Mouse (Mus musculus) fat pad, adult 2 months (tissue): Measurements from ENCODE around the gene Mast4.

ENCODE experiments used
- DNase-seq: peaks from one replicate; pipeline ENCODE4 v3.0.0-alpha.2; 2011; ENCODE audit warnings: low read depth, low spot score; ENCODE audit errors: extremely low read depth

Mast4 gene

DNA sequence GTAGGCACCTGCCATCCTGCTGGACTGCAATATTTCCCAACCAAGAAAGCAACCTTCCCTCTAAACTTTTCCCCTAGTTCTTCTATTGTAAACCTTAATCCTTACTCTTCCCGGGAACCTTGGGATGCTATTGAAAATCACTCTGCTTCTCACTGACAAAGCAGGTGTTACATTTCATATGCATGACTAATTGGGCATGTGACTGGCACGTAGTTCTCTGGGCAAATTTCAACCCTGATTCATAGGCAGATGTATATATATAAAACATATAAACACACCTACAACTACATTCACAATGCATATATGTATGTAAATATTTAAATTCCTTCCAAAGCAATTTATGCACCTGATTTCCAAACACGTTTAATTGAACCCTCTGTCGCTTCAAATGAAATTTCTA is 90.2 kb downstream of the Mast4 start:
- DNase-seq = no peak

GRCm38 (mm10) chr13:103241092-103241491 is 93.2 kb downstream of the Mast4 start:
- DNase-seq = no peak

GRCm38 (mm10) chr13:103239654-103240053 is 94.6 kb downstream of the Mast4 start:
- DNase-seq = no peak

- no peak for DNase-seq
These were observed 96.1 kb downstream of the Mast4 start for GRCm38 (mm10) chr13:103238034-103238705.

- DNase-seq = no peak
These were observed 102.1 kb downstream of the Mast4 start for GRCm38 (mm10) chr13:103232171-103232570.

DNA sequence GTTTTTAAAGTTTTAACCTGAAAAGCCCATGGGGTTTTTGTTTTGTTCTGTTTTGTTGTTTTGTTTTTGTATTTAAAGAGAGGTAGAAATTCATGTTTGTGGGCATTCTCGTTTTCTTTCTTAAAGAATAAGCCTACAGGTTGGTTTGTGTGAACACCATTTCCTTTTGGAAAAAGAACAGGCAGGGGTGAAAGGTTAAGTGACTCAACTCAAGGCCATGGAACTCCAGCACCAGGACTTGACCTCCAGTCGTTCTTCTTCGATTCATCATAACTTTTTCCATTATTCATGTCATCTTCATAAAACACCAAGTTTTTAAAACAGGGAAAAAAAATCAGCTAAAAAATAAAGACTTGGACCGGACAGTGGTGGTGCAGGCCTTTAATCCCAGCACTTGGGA is 105.2 kb downstream of the Mast4 start:
- DNase-seq = no peak

DNA sequence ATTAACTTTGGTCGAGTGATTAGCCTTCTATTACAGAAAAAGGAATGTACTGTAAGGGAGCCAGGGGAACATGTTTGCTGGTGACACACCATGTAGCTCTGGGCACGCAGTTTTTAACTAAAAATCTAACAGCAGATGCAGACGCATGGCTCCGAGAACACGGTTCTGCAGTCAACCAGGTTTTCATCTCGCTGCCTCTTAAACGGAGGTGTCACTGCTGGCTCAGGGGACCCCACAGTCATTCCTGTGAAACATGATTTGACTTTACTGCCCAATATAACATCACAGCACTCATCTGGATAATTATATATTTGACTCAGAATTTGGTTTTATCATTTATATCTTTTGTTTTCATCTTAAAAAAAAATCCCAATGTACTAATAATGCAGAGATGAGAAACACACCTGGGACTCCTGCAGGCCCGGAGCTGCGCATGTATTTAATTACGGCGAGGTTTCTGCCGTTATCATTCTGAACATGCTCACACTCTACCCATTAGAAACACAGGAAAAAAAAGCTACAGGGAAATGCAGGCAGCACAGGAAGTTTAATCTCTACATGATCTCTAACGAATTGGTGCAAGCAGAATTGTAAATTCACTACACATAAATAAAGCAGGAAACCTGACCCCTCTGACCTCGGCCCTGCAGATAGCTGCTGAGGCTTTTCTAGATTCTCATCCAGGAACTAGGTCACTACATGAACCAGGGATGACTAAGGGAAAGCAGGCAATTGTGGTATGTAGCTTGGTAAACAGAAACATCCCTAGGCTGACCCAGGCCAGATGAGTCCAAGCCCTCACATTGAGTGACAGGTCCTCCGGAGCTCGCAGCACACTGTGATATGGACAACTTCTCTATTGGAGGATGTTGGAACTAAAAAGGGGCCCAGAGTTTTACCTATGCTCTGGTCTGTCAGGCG is 108.1 kb downstream of the Mast4 start:
- no peak for DNase-seq

GRCm38 (mm10) chr13:103225217-103225894 is 108.9 kb downstream of the Mast4 start:
- no peak for DNase-seq

DNA sequence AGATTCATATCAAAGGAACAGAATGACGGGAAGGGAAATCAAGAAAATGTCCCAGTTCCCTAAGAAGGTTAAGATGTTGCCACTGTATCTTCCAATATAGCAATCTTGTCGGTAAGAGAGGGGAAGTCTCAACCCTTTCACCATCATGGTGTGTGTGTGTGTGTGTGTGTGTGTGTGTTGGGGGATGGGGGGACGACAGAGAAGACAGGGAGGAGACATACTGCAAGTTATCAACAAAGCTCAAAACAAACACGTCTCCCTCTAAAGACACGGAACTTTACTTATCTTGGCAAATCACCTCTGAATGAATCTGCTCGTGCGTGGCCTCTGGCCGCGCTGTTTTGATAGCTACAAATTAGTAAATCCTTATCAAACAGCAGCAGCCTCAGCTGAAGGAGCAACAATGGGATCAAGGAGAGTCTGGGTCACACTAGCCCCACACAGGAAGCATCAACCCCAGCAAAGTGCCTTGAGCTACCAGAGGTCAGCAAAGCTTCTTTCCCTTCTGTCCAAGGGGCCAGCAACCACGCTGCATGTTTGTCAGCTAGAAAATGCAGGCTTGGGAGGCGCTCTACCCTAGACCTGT is 113.7 kb downstream of the Mast4 start:
- no peak for DNase-seq

DNA sequence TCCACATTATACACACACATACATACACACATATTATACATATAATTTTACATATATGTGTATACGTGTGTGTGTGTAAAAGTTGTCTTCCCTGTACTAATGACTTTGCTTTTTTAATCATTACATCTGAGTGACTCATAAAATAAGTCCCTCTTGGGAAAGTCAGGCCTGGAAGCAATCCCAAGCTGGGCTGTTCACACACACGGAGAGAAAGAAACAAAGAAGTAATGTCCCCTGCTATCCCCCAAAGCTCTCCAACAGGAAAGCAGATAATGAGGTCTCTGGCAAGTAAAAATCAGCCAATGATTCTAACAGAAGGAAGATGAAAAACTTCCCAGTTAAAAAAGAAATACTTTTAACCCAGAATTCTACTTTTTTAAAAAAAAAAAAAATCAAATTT is 114.3 kb downstream of the Mast4 start:
- DNase-seq = no peak

DNA sequence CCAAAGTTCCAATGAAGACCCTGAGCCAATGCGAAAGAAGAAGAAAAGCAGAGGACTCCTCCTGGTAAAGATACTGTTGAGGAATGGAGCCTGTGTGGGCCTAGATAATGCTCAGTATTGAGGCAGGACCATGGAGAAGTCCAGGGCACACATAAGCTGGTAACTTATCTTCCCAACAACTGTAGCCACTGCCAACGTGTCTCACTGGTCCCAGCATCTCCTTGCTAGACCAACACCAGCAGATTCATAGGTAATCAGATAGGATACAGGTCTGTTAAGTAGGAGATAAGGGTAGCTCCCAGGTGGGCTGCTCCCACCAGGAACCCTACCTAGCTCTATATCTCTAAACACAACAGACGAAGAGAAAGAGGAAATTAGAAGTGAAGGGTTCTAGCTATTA is 116.8 kb downstream of the Mast4 start:
- no peak for DNase-seq

GRCm38 (mm10) chr13:103214506-103214905 is 119.8 kb downstream of the Mast4 start:
- DNase-seq = no peak

DNA sequence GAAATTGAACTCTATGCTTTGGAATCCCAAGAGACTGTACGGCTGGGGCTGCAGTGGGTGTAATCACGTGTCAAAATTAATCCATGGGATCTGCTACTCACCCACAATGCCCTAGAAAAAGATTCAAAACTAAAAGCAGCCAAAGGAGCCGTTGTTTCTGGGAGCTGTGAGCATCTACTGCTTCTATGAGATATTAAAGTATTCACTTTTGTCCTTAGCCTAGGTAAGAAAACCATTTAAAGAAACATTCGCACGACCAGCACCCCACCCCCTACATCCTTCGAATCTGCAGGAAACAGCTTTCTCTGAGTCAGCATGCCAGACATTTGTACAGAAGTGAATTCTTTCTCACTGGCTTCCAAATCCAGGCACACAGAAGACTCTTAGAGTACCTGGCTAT is 122.3 kb downstream of the Mast4 start:
- no peak for DNase-seq

DNA sequence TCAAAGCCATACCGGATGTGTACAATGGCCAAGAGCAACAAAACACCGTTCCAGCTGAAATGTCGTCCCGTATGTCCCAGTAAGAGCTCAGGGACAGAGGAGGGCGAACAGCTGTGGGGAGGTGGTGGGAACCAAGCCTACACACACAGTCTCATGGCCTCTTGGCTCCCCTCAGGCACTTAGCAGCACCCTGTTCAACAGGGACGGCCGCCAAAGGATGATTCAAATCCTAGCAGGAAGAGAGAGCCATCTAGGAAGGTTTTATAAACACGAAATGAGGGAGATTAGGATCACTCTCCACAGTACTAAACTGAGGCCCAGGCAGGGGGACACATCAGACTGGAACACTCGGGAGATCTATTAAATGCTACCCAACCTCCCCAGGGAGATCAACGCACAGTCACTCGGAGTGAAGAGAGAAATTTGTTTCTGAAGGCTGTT is 122.8 kb downstream of the Mast4 start:
- DNase-seq = peak; percentile 78

- no peak for DNase-seq
These were observed 123.6 kb downstream of the Mast4 start for GRCm38 (mm10) chr13:103210746-103211145.

- DNase-seq = no peak
These were observed 127.1 kb downstream of the Mast4 start for GRCm38 (mm10) chr13:103207199-103207598.

GRCm38 (mm10) chr13:103206644-103207043 is 127.7 kb downstream of the Mast4 start:
- DNase-seq = no peak

DNA sequence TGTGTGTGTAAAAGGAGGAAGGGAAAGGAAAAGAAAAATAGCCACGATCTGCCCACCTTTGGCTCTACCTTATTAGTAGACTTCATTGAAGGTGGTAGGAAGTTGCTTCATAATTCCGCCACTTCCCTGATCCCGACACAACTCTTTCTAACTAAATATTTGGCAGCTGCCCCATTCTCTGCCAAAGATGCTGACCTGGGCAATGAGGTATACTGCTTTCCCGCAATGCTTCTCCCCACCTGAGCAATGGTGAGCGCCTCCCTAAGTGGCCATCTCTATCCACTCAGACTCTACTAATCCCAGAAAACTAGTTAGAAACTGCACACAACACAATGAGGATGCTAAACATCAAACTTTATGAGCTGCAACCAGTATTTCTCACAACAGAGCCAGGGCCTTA is 129.1 kb downstream of the Mast4 start:
- no peak for DNase-seq

GRCm38 (mm10) chr13:103203376-103203895 is 130.9 kb downstream of the Mast4 start:
- no peak for DNase-seq

DNA sequence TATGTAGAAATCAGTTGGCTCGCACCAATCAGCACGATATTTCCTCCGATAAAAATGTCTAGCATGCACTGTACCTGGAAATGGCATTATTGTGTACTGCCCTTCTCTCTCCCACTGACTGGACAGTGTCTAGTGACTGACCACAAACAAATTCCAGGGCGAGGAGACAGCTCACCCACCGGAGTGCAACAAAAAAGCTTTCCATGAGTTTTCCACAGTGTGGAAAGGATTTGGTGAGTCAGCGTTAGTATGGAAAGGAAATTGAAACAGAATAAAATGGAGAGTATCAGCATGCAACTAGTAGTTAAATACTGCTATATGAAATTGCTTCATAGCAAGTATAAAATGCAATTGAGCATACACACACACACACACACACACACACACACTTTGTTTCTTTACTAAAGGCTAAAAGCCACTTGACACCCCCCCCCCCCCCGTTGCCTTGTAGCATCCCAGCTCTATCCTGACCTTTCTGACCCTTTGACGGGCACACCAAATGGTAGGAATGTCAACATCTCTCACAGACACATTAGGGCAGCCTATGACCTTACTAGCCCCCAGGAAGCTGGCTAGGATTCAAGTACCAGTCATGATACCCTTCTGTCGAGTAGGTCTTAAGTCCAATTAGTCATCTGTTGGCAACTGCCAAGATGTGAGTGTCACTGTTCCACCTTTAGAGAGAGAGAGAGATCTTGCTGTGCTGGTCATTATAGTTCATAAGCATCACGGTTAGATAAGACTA is 133.1 kb downstream of the Mast4 start:
- DNase-seq = no peak
